Mouse (Mus musculus) brain, embryonic 14.5 days (tissue): Measurements from ENCODE around the gene Prdm16. TPM values are rescaled to one million over a fixed set of nuclear protein-coding genes. Genes with fewer than 3 reads are reported as not detected.

Experiments
- DNase-seq: peaks from one replicate; pipeline ENCODE4 v3.0.0-alpha.2; 2011; ENCODE audit warnings: low read depth
- CTCF ChIP-seq: fragments of 200-500 bp; IDR thresholded peaks from 2 replicates; pipeline ENCODE4 v1.5.1; 2012; ENCODE audit warnings: inconsistent platforms, mild to moderate bottlenecking, moderate library complexity, borderline replicate concordance; ENCODE audit not compliant: insufficient read depth, insufficient read length; ENCODE audit errors: extremely low read depth
- POLR2A ChIP-seq: fragments of 200-500 bp; IDR thresholded peaks from 2 replicates; pipeline ENCODE4 v1.6.1; 2012; ENCODE audit warnings: mild to moderate bottlenecking, inconsistent platforms, borderline replicate concordance; ENCODE audit not compliant: poor library complexity, insufficient read depth, insufficient read length, severe bottlenecking; ENCODE audit errors: extremely low read depth
- polyA plus RNA-seq: library from polyadenylated mRNA; depleted of rRNA; stranded (reverse); fragments of >200 nt; gene quantifications from 2 replicates; pipeline ENCODE4 v1.2.3, GENCODE M21; 2012; rRNA removed

Gene Prdm16
- polyA plus RNA-seq, 1 experiment, result 10.8 TPM

GRCm38 (mm10) chr4:154283671-154284070 lies 353.0 kb downstream of the Prdm16 start:
- no peak for TF ChIP-seq POLR2A
- no peak for TF ChIP-seq CTCF
- DNase-seq, result no peak

- no peak for DNase-seq
- TF ChIP-seq POLR2A (no peak), CTCF (no peak)
These were observed 357.2 kb downstream of the Prdm16 start for GRCm38 (mm10) chr4:154279481-154279880.

DNA sequence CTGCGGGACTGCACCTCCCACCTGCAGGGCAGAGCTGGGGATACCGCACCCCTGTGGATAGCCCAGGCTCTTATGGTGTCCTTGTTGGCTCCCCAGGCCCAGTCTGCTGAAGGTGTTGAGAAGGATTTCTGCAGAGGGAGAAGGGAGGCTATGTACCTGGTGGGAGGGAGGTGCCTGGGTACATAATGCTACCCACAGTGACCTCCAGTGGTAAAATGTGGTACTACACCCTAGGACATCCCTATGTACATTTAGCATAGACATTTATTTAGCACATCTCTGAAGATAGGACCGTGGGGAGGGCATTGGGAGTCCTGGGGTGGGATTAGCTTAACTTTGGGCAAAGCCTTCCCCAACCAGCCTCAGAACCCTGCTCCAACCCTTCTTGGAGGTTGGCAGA lies 363.7 kb downstream of the Prdm16 start:
- DNase-seq, result peak; percentile 73
- TF ChIP-seq CTCF, result peak; percentile 74
- no peak for TF ChIP-seq POLR2A

GRCm38 (mm10) chr4:154269520-154269919 lies 367.2 kb downstream of the Prdm16 start:
- TF ChIP-seq CTCF (no peak), POLR2A (no peak)
- DNase-seq, result no peak

- DNase-seq, result no peak
- TF ChIP-seq POLR2A (no peak), CTCF (no peak)
These were observed 369.2 kb downstream of the Prdm16 start for GRCm38 (mm10) chr4:154267511-154267910.

Other genes starting within 250 kb of the Prdm16 start
- gene Actrt2, start 31.0 kb upstream of the Prdm16 start, polyA plus RNA-seq, result not detected in 2 replicates
- 0.50 and 1.00 TPM in 2 replicates for gene Ttc34, start 200.6 kb upstream of the Prdm16 start, polyA plus RNA-seq
- gene Mmel1, start 232.7 kb upstream of the Prdm16 start, polyA plus RNA-seq, result 0.29 and 0.30 TPM in 2 replicates